Mouse (Mus musculus) embryonic facial prominence, embryonic 12.5 days (tissue): Measurements from ENCODE around the gene Olfr187. TPM values are rescaled to one million over a fixed set of nuclear protein-coding genes. Genes with fewer than 3 reads are reported as not detected.
"Not testable (repeated sequence)": the region's sequence is repeated elsewhere in the genome, so short reads cannot be mapped to it uniquely, and the experiment has no call there.

Source experiments
- ATAC-seq: fragments of 200-750 bp; cut with Nextera tagmentation; 2 replicates; pipeline ENCODE4 v1.8.0; 2017; ENCODE audit not compliant: insufficient number of reproducible peaks, insufficient read depth, low FRiP score, low TSS enrichment
- H3K27ac ChIP-seq: fragments of 300-500 bp; sonication (generic); 2 replicates; pipeline ENCODE4 v1.5.1; 2016; ENCODE audit warnings: mild to moderate bottlenecking
- H3K27me3 ChIP-seq: fragments of 300-500 bp; sonication (generic); 2 replicates; pipeline ENCODE4 v1.6.1; 2016; ENCODE audit warnings: mild to moderate bottlenecking, moderate library complexity
- H3K36me3 ChIP-seq: fragments of 300-500 bp; sonication (generic); 2 replicates; pipeline ENCODE4 v1.6.1; 2016; ENCODE audit warnings: mild to moderate bottlenecking
- H3K4me1 ChIP-seq: fragments of 300-500 bp; sonication (generic); 2 replicates; pipeline ENCODE4 v1.6.1; 2016
- H3K4me2 ChIP-seq: fragments of 300-500 bp; sonication (generic); replicated peaks from 2 replicates; pipeline ENCODE4 v1.6.1; 2016; ENCODE audit warnings: mild to moderate bottlenecking, moderate library complexity
- H3K4me3 ChIP-seq: fragments of 300-500 bp; sonication (generic); 2 replicates; pipeline ENCODE4 v1.5.1; 2016; ENCODE audit warnings: mild to moderate bottlenecking
- H3K9ac ChIP-seq: fragments of 300-500 bp; sonication (generic); 2 replicates; pipeline ENCODE4 v1.6.1; 2016; ENCODE audit warnings: mild to moderate bottlenecking, moderate library complexity
- H3K9me3 ChIP-seq: fragments of 300-500 bp; sonication (generic); 2 replicates; pipeline ENCODE4 v1.6.1; 2016; ENCODE audit warnings: mild to moderate bottlenecking, moderate library complexity
- WGBS: fragments of 180-500 bp; shearing (Covaris S2); methylation state at CpG from one replicate; pipeline ENCODE4 v1.1.7; 2016; 5-methylcytosine and 5-hydroxymethylcytosine counted together
- polyA plus RNA-seq: library from polyadenylated mRNA; unstranded; fragments of >200 nt; fragmentation: Nextera tagmentation; extraction: Ambion mirVana; gene quantifications from 2 replicates; pipeline ENCODE4 v1.2.1, GENCODE M21; 2016

The Olfr187 gene
- not detected in 2 replicates for polyA plus RNA-seq

- ATAC-seq: no peak
- no peak within 1 kb of the TSS for H3K4me2 ChIP-seq
- no peaks in the 10 kb centered on the region for H3K9me3 ChIP-seq
Measured at GRCm38 (mm10) chr16:59039710-59040109, at the start of gene Olfr187. Olfr187 (minus strand) TSS chr16:59039767.

GRCm38 (mm10) chr16:59081113-59081512, 41.5 kb upstream of the Olfr187 start:
- not testable (repeated sequence) for ATAC-seq, H3K9ac ChIP-seq, H3K36me3 ChIP-seq, H3K27ac ChIP-seq, H3K4me3 ChIP-seq, H3K4me1 ChIP-seq, H3K4me2 ChIP-seq, H3K27me3 ChIP-seq, H3K9me3 ChIP-seq
- 85% methylated on average over 2 of the region's 2 CpGs for WGBS

More at GRCm38 (mm10) chr16:59039710-59040109, at the start of gene Olfr187:
- WGBS: 82% methylated on average over 7 of the region's 7 CpGs
- Histone ChIP-seq H3K4me1 (no peaks in the 10 kb centered on the region), H3K4me3 (no peak within 1 kb of the TSS), H3K36me3 (no peaks in the 10 kb centered on the region), H3K27me3 (no peaks in the 10 kb centered on the region), H3K27ac (no peak within 1 kb of the TSS), H3K9ac (no peak within 1 kb of the TSS)

GRCm38 (mm10) chr16:59077905-59078304, 38.3 kb upstream of the Olfr187 start, which contains the start of gene Olfr190:
Olfr190 (minus strand) TSS chr16:59078005.
- no peak for ATAC-seq
- 89% methylated on average over 5 of the region's 5 CpGs for whole genome bisulfite sequencing
- H3K4me1 ChIP-seq: no peaks in the 10 kb centered on the region

GRCm38 (mm10) chr16:59073520-59073919, 34.0 kb upstream of the Olfr187 start:
- no peak overlapping the region for H3K4me2 ChIP-seq
- H3K9me3 ChIP-seq: no peaks in the 10 kb centered on the region
- H3K36me3 ChIP-seq: no peaks in the 10 kb centered on the region
- no peak overlapping the region for H3K27ac ChIP-seq
- no peaks in the 10 kb centered on the region for H3K4me1 ChIP-seq
- H3K27me3 ChIP-seq: no peaks in the 10 kb centered on the region
- no peak for ATAC-seq
- no peak overlapping the region for H3K9ac ChIP-seq
- WGBS: 82% methylated on average over 1 of the region's 1 CpGs
- H3K4me3 ChIP-seq: no peak overlapping the region

More at GRCm38 (mm10) chr16:59077905-59078304, 38.3 kb upstream of the Olfr187 start, which contains the start of gene Olfr190:
- H3K4me2 ChIP-seq: no peak within 1 kb of the TSS
- H3K36me3 ChIP-seq: no peaks in the 10 kb centered on the region
- H3K27ac ChIP-seq: no peak within 1 kb of the TSS
- H3K9ac ChIP-seq: no peak within 1 kb of the TSS
- H3K4me3 ChIP-seq: no peak within 1 kb of the TSS
- no peaks in the 10 kb centered on the region for H3K27me3 ChIP-seq
- no peaks in the 10 kb centered on the region for H3K9me3 ChIP-seq

- Histone ChIP-seq H3K27ac (no peak overlapping the region), H3K9me3 (no peaks in the 10 kb centered on the region), H3K4me1 (no peaks in the 10 kb centered on the region), H3K4me2 (no peak overlapping the region), H3K36me3 (no peaks in the 10 kb centered on the region), H3K27me3 (no peaks in the 10 kb centered on the region), H3K4me3 (no peak overlapping the region), H3K9ac (no peak overlapping the region)
- ATAC-seq: no peak
Measured at GRCm38 (mm10) chr16:59071755-59072154, 32.2 kb upstream of the Olfr187 start.

- H3K9me3 ChIP-seq, H3K4me2 ChIP-seq, H3K27me3 ChIP-seq, H3K4me1 ChIP-seq, H3K9ac ChIP-seq, ATAC-seq, H3K4me3 ChIP-seq, H3K36me3 ChIP-seq, H3K27ac ChIP-seq: not testable (repeated sequence)
- WGBS: 70% methylated on average over 3 of the region's 3 CpGs
Measured at GRCm38 (mm10) chr16:59062411-59062810, 22.8 kb upstream of the Olfr187 start.

- not testable (repeated sequence) for ATAC-seq, H3K9ac ChIP-seq, H3K9me3 ChIP-seq, H3K27ac ChIP-seq, H3K27me3 ChIP-seq, H3K4me1 ChIP-seq, H3K4me2 ChIP-seq, H3K4me3 ChIP-seq, H3K36me3 ChIP-seq
- WGBS: 84% methylated on average over 2 of the region's 2 CpGs
Measured at GRCm38 (mm10) chr16:59049286-59049685, 9.7 kb upstream of the Olfr187 start.

GRCm38 (mm10) chr16:59048860-59049259, 9.3 kb upstream of the Olfr187 start:
- H3K9me3 ChIP-seq: no peaks in the 10 kb centered on the region
- no peak overlapping the region for H3K9ac ChIP-seq
- H3K36me3 ChIP-seq: no peaks in the 10 kb centered on the region
- no peak overlapping the region for H3K4me2 ChIP-seq
- ATAC-seq: no peak
- H3K4me3 ChIP-seq: no peak overlapping the region
- WGBS: 76% methylated on average over 1 of the region's 1 CpGs
- no peaks in the 10 kb centered on the region for H3K27me3 ChIP-seq
- no peak overlapping the region for H3K27ac ChIP-seq
- no peaks in the 10 kb centered on the region for H3K4me1 ChIP-seq

- 72% methylated on average over 4 of the region's 4 CpGs for WGBS
- no peak for ATAC-seq
- H3K4me1 ChIP-seq: no peaks in the 10 kb centered on the region
- H3K36me3 ChIP-seq: no peaks in the 10 kb centered on the region
- no peaks in the 10 kb centered on the region for H3K9me3 ChIP-seq
- no peak overlapping the region for H3K4me3 ChIP-seq
- no peak overlapping the region for H3K9ac ChIP-seq
- H3K27me3 ChIP-seq: no peaks in the 10 kb centered on the region
- no peak overlapping the region for H3K27ac ChIP-seq
- no peak overlapping the region for H3K4me2 ChIP-seq
Measured at GRCm38 (mm10) chr16:59047579-59047978, 8.0 kb upstream of the Olfr187 start.

- ATAC-seq: no peak
- Histone ChIP-seq H3K4me3 (no peak overlapping the region), H3K27me3 (no peaks in the 10 kb centered on the region), H3K36me3 (no peaks in the 10 kb centered on the region), H3K4me2 (no peak overlapping the region), H3K9me3 (no peaks in the 10 kb centered on the region), H3K9ac (no peak overlapping the region), H3K27ac (no peak overlapping the region), H3K4me1 (no peaks in the 10 kb centered on the region)
- WGBS: 80% methylated on average over 3 of the region's 3 CpGs
Measured at GRCm38 (mm10) chr16:59045835-59046234, 6.3 kb upstream of the Olfr187 start.

- no peaks in the 10 kb centered on the region for H3K4me1 ChIP-seq
- no peaks in the 10 kb centered on the region for H3K9me3 ChIP-seq
- no peak for ATAC-seq
- H3K4me3 ChIP-seq: no peak within 1 kb of the TSS
- no peak within 1 kb of the TSS for H3K27ac ChIP-seq
- no peaks in the 10 kb centered on the region for H3K36me3 ChIP-seq
- WGBS: 86% methylated on average over 4 of the region's 4 CpGs
- H3K4me2 ChIP-seq: no peak within 1 kb of the TSS
- no peak within 1 kb of the TSS for H3K9ac ChIP-seq
- H3K27me3 ChIP-seq: no peaks in the 10 kb centered on the region
Measured at GRCm38 (mm10) chr16:59030191-59030590, 9.4 kb downstream of the Olfr187 start, which contains the start of gene Olfr186. Olfr186 (minus strand) TSS chr16:59030291.

GRCm38 (mm10) chr16:59013357-59014018, 26.1 kb downstream of the Olfr187 start:
- Histone ChIP-seq H3K4me1 (no peaks in the 10 kb centered on the region), H3K27me3 (no peaks in the 10 kb centered on the region), H3K36me3 (no peaks in the 10 kb centered on the region), H3K9me3 (no peaks in the 10 kb centered on the region), H3K4me2 (no peak overlapping the region), H3K9ac (no peak overlapping the region), H3K27ac (no peak overlapping the region), H3K4me3 (no peak overlapping the region)
- WGBS: 64% methylated on average over 2 of the region's 2 CpGs
- no peak for ATAC-seq
